Mouse (Mus musculus): ENCODE measurements at regions not wholly inside any gene's neighbourhood (a gene's known extent, or its start where the extent isn't known, plus 50 kb on each side); places are given as distances from the start of the nearest gene placed in this dataset.

- 70% methylated on average over 3 of the region's 3 CpGs for WGBS
- H3K4me2 ChIP-seq (replicated peaks; ENCODE audit: low read depth, low read length), result no peak overlapping the region
- H3K36me3 ChIP-seq (ENCODE audit: control insufficient read depth, insufficient read depth, low read length), result no peaks in the 10 kb centered on the region
- ATAC-seq (ENCODE audit: insufficient number of reproducible peaks, insufficient read depth, low FRiP score, low read depth), result no peak
- H3K27ac ChIP-seq (ENCODE audit: low read length), result no peak overlapping the region
- no peaks in the 10 kb centered on the region for H3K4me1 ChIP-seq (ENCODE audit: control insufficient read depth, insufficient read depth, low read length)
- no peaks in the 10 kb centered on the region for H3K9me3 ChIP-seq (ENCODE audit: control insufficient read depth, low read depth, low read length)
- H3K9ac ChIP-seq (replicated peaks; ENCODE audit: low read depth, low read length), result no peak overlapping the region
- no peaks in the 10 kb centered on the region for H3K27me3 ChIP-seq (ENCODE audit: control insufficient read depth, insufficient read depth, low read length)
- no peak overlapping the region for H3K4me3 ChIP-seq (ENCODE audit: low read depth, low read length)
Measured at GRCm38 (mm10) chr2:51006818-51007217, 142.1 kb downstream of the Rnd3 start.

- WGBS, result 53% methylated on average over 5 of the region's 5 CpGs
Measured at GRCm38 (mm10) chr2:51001548-51001947, 147.4 kb downstream of the Rnd3 start.

GRCm38 (mm10) chr2:50983883-50984410 is 165.0 kb downstream of the Rnd3 start:
- ATAC-seq (ENCODE audit: insufficient number of reproducible peaks, insufficient read depth, low FRiP score, low read depth), result no peak
- Histone ChIP-seq H3K4me2 (replicated peaks; ENCODE audit: low read depth, low read length) (no peak overlapping the region), H3K27ac (ENCODE audit: low read length) (no peak overlapping the region), H3K9me3 (ENCODE audit: control insufficient read depth, low read depth, low read length) (no peaks in the 10 kb centered on the region), H3K36me3 (ENCODE audit: control insufficient read depth, insufficient read depth, low read length) (no peaks in the 10 kb centered on the region), H3K4me1 (ENCODE audit: control insufficient read depth, insufficient read depth, low read length) (no peaks in the 10 kb centered on the region), H3K27me3 (ENCODE audit: control insufficient read depth, insufficient read depth, low read length) (no peaks in the 10 kb centered on the region), H3K4me3 (ENCODE audit: low read depth, low read length) (no peak overlapping the region), H3K9ac (replicated peaks; ENCODE audit: low read depth, low read length) (no peak overlapping the region)
- 75% methylated on average over 2 of the region's 2 CpGs for WGBS

More at GRCm38 (mm10) chr2:51001548-51001947, 147.4 kb downstream of the Rnd3 start:
- Histone ChIP-seq H3K4me2 (replicated peaks; ENCODE audit: low read depth, low read length) (no peak overlapping the region), H3K9me3 (ENCODE audit: control insufficient read depth, low read depth, low read length) (no peaks in the 10 kb centered on the region), H3K4me1 (ENCODE audit: control insufficient read depth, insufficient read depth, low read length) (no peaks in the 10 kb centered on the region), H3K27me3 (ENCODE audit: control insufficient read depth, insufficient read depth, low read length) (no peaks in the 10 kb centered on the region), H3K4me3 (ENCODE audit: low read depth, low read length) (no peak overlapping the region), H3K9ac (replicated peaks; ENCODE audit: low read depth, low read length) (no peak overlapping the region), H3K27ac (ENCODE audit: low read length) (no peak overlapping the region), H3K36me3 (ENCODE audit: control insufficient read depth, insufficient read depth, low read length) (no peaks in the 10 kb centered on the region)
- ATAC-seq (ENCODE audit: insufficient number of reproducible peaks, insufficient read depth, low FRiP score, low read depth), result no peak

- no peaks in the 10 kb centered on the region for H3K4me1 ChIP-seq (ENCODE audit: control insufficient read depth, insufficient read depth, low read length)
- H3K36me3 ChIP-seq (ENCODE audit: control insufficient read depth, insufficient read depth, low read length), result no peaks in the 10 kb centered on the region
- ATAC-seq (ENCODE audit: insufficient number of reproducible peaks, insufficient read depth, low FRiP score, low read depth), result no peak
- H3K9ac ChIP-seq (replicated peaks; ENCODE audit: low read depth, low read length), result no peak overlapping the region
- H3K27ac ChIP-seq (ENCODE audit: low read length), result no peak overlapping the region
- 78% methylated on average over 5 of the region's 5 CpGs for WGBS
- H3K9me3 ChIP-seq (ENCODE audit: control insufficient read depth, low read depth, low read length), result no peaks in the 10 kb centered on the region
- no peak overlapping the region for H3K4me3 ChIP-seq (ENCODE audit: low read depth, low read length)
- no peak overlapping the region for H3K4me2 ChIP-seq (replicated peaks; ENCODE audit: low read depth, low read length)
- no peaks in the 10 kb centered on the region for H3K27me3 ChIP-seq (ENCODE audit: control insufficient read depth, insufficient read depth, low read length)
Measured at GRCm38 (mm10) chr2:50982571-50982970, 166.3 kb downstream of the Rnd3 start.

- Histone ChIP-seq H3K9me3 (ENCODE audit: control insufficient read depth, low read depth, low read length) (no peaks in the 10 kb centered on the region), H3K27me3 (ENCODE audit: control insufficient read depth, insufficient read depth, low read length) (no peaks in the 10 kb centered on the region), H3K4me2 (replicated peaks; ENCODE audit: low read depth, low read length) (no peak overlapping the region), H3K27ac (ENCODE audit: low read length) (no peak overlapping the region), H3K4me1 (ENCODE audit: control insufficient read depth, insufficient read depth, low read length) (no peaks in the 10 kb centered on the region), H3K36me3 (ENCODE audit: control insufficient read depth, insufficient read depth, low read length) (no peaks in the 10 kb centered on the region), H3K4me3 (ENCODE audit: low read depth, low read length) (no peak overlapping the region), H3K9ac (replicated peaks; ENCODE audit: low read depth, low read length) (no peak overlapping the region)
- 65% methylated on average over 1 of the region's 1 CpGs for WGBS
- no peak for ATAC-seq (ENCODE audit: insufficient number of reproducible peaks, insufficient read depth, low FRiP score, low read depth)
Measured at GRCm38 (mm10) chr2:50978356-50978755, 170.6 kb downstream of the Rnd3 start.

GRCm38 (mm10) chr2:50971131-50971825 is 177.6 kb downstream of the Rnd3 start:
- Histone ChIP-seq H3K4me1 (ENCODE audit: control insufficient read depth, insufficient read depth, low read length) (peaks cover 6% of the 10 kb centered on the region; the same call in 1 of the 2 replicates), H3K4me3 (ENCODE audit: low read depth, low read length) (no peak overlapping the region), H3K4me2 (replicated peaks; ENCODE audit: low read depth, low read length) (peak overlapping the region; percentile 11; the same call in 1 of the 2 replicates), H3K9ac (replicated peaks; ENCODE audit: low read depth, low read length) (no peak overlapping the region), H3K27me3 (ENCODE audit: control insufficient read depth, insufficient read depth, low read length) (no peaks in the 10 kb centered on the region), H3K27ac (ENCODE audit: low read length) (no peak overlapping the region), H3K9me3 (ENCODE audit: control insufficient read depth, low read depth, low read length) (no peaks in the 10 kb centered on the region), H3K36me3 (ENCODE audit: control insufficient read depth, insufficient read depth, low read length) (no peaks in the 10 kb centered on the region)
- no peak for ATAC-seq (ENCODE audit: insufficient number of reproducible peaks, insufficient read depth, low FRiP score, low read depth)
- WGBS, result 20% methylated on average over 14 of the region's 14 CpGs

- Histone ChIP-seq H3K4me2 (replicated peaks; ENCODE audit: low read depth, low read length) (no peak overlapping the region), H3K9me3 (ENCODE audit: control insufficient read depth, low read depth, low read length) (no peaks in the 10 kb centered on the region), H3K4me3 (ENCODE audit: low read depth, low read length) (no peak overlapping the region), H3K27ac (ENCODE audit: low read length) (no peak overlapping the region), H3K27me3 (ENCODE audit: control insufficient read depth, insufficient read depth, low read length) (no peaks in the 10 kb centered on the region), H3K9ac (replicated peaks; ENCODE audit: low read depth, low read length) (no peak overlapping the region), H3K4me1 (ENCODE audit: control insufficient read depth, insufficient read depth, low read length) (peaks cover 6% of the 10 kb centered on the region; the same call in 1 of the 2 replicates), H3K36me3 (ENCODE audit: control insufficient read depth, insufficient read depth, low read length) (no peaks in the 10 kb centered on the region)
- no peak for ATAC-seq (ENCODE audit: insufficient number of reproducible peaks, insufficient read depth, low FRiP score, low read depth)
- 61% methylated on average over 4 of the region's 4 CpGs for WGBS
Measured at GRCm38 (mm10) chr2:50968382-50968781, 180.5 kb downstream of the Rnd3 start.

GRCm38 (mm10) chr2:50967826-50968225 is 181.1 kb downstream of the Rnd3 start:
- Histone ChIP-seq H3K9ac (replicated peaks; ENCODE audit: low read depth, low read length) (no peak overlapping the region), H3K4me3 (ENCODE audit: low read depth, low read length) (no peak overlapping the region), H3K9me3 (ENCODE audit: control insufficient read depth, low read depth, low read length) (no peaks in the 10 kb centered on the region), H3K27me3 (ENCODE audit: control insufficient read depth, insufficient read depth, low read length) (no peaks in the 10 kb centered on the region), H3K36me3 (ENCODE audit: control insufficient read depth, insufficient read depth, low read length) (no peaks in the 10 kb centered on the region), H3K27ac (ENCODE audit: low read length) (no peak overlapping the region), H3K4me2 (replicated peaks; ENCODE audit: low read depth, low read length) (no peak overlapping the region), H3K4me1 (ENCODE audit: control insufficient read depth, insufficient read depth, low read length) (peaks cover 6% of the 10 kb centered on the region; the same call in 1 of the 2 replicates)
- no peak for ATAC-seq (ENCODE audit: insufficient number of reproducible peaks, insufficient read depth, low FRiP score, low read depth)
- WGBS, result 38% methylated on average over 4 of the region's 4 CpGs
